Mouse (Mus musculus): ENCODE measurements around the gene Trim52.

- TF ChIP-seq GATA1 (IDR thresholded peaks at IDR 0.05; ENCODE audit: borderline replicate concordance, low read length) (no peak), FLI1 (IDR thresholded peaks at IDR 0.05; ENCODE audit: low read length) (no peak)
Observed at GRCm38 (mm10) chr14:106075181-106076064, 30.6 kb upstream of the Trim52 start.
